Comparison of ENCODE assay signal across 14 mouse cellular contexts in the genomic region with DNA sequence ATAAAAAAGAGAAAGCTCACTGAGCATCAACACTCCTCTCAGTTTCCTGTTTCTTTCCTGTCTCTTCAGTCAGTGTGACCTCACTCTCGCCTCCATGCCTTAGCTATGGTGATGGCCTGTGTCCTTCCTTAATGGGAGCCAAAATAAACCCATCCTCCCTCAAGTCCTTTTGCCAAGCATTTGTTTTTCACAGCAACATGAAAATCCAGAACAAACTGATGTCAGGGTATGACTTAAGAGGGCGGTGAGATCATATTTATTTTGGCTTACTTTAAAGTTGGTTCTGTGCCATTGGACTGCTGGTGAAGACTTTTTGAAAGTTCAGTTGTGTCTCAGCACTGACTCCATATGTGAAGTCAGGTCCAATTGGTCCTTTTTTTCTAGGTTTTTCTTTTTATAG. TPM values are rescaled to one million over a fixed set of nuclear protein-coding genes. Genes with fewer than 3 reads are reported as not detected.
A peak's percentile ranks its signal among the peaks of the same experiment; 100 is the strongest.
DNase-seq lines count a peak whose midpoint lies in the region; ATAC-seq lines count a peak whose summit lies in the region.
"Had no signal": no experiment of that assay in that cellular context is flagged by ENCODE, and none has a peak within 500 bp of the region (broad histone marks: within the 10 kb centered on the region; RNA-seq: fewer than 3 reads in every experiment).

No protein-coding gene starts in this region.

- H3K27ac ChIP-seq in kidney, embryonic 14.5 days (ENCODE audit: low read depth, low read length), result no peak overlapping the region
- H3K27ac ChIP-seq in hindbrain, embryonic 13.5 days, result no peak overlapping the region
- H3K27ac ChIP-seq in forebrain, embryonic 14.5 days (ENCODE audit: low read depth, low read length), result no peak overlapping the region
- H3K27ac ChIP-seq: embryonic facial prominence, embryonic 13.5 days; hindbrain, postnatal 0 days; midbrain, embryonic 15.5 days had no signal

- H3K27me3 ChIP-seq in kidney, embryonic 14.5 days (ENCODE audit: control insufficient read depth, insufficient read depth, low read length), result no peaks in the 10 kb centered on the region
- no peaks in the 10 kb centered on the region for H3K27me3 ChIP-seq in hindbrain, embryonic 13.5 days
- no peaks in the 10 kb centered on the region for H3K27me3 ChIP-seq in forebrain, embryonic 14.5 days (replicated peaks; ENCODE audit: control insufficient read depth, insufficient read depth, low read length)
- H3K27me3 ChIP-seq: embryonic facial prominence, embryonic 13.5 days; midbrain, embryonic 15.5 days had no signal

- H3K9me3 ChIP-seq in kidney, embryonic 14.5 days (ENCODE audit: control insufficient read depth, low read length), result no peaks in the 10 kb centered on the region
- no peaks in the 10 kb centered on the region for H3K9me3 ChIP-seq in hindbrain, embryonic 13.5 days
- no peaks in the 10 kb centered on the region for H3K9me3 ChIP-seq in forebrain, embryonic 14.5 days (replicated peaks; ENCODE audit: control insufficient read depth, low read length)
- H3K9me3 ChIP-seq: embryonic facial prominence, embryonic 13.5 days; midbrain, embryonic 15.5 days had no signal

- H3K9ac ChIP-seq in kidney, embryonic 14.5 days (ENCODE audit: low read depth, low read length), result no peak overlapping the region
- H3K9ac ChIP-seq in hindbrain, embryonic 13.5 days, result no peak overlapping the region
- no peak overlapping the region for H3K9ac ChIP-seq in forebrain, embryonic 14.5 days (ENCODE audit: low read length)
- H3K9ac ChIP-seq: embryonic facial prominence, embryonic 13.5 days; midbrain, embryonic 15.5 days had no signal

- H3K4me2 ChIP-seq in kidney, embryonic 14.5 days (replicated peaks; ENCODE audit: low read depth, low read length), result no peak overlapping the region
- no peak overlapping the region for H3K4me2 ChIP-seq in hindbrain, embryonic 13.5 days
- H3K4me2 ChIP-seq in forebrain, embryonic 14.5 days (ENCODE audit: low read length), result no peak overlapping the region

- no peaks in the 10 kb centered on the region for H3K36me3 ChIP-seq in kidney, embryonic 14.5 days (ENCODE audit: control insufficient read depth, insufficient read depth, low read length)
- H3K36me3 ChIP-seq in hindbrain, embryonic 13.5 days, result no peaks in the 10 kb centered on the region
- H3K36me3 ChIP-seq in forebrain, embryonic 14.5 days (ENCODE audit: control insufficient read depth, insufficient read depth, low read length), result no peaks in the 10 kb centered on the region
- H3K36me3 ChIP-seq: midbrain, embryonic 15.5 days had no signal

- ATAC-seq in kidney, embryonic 14.5 days (ENCODE audit: low FRiP score, low TSS enrichment), result no peak
- ATAC-seq in hindbrain, embryonic 13.5 days (ENCODE audit: low FRiP score), result no peak
- no peak for ATAC-seq in forebrain, embryonic 14.5 days
- ATAC-seq: hindbrain, postnatal 0 days; midbrain, embryonic 15.5 days had no signal

- peak; percentile 28 for DNase-seq in kidney, adult 9 months
- DNase-seq in MN1 (ENCODE audit: low spot score), result peak; percentile 12
- DNase-seq in gonadal fat pad, adult 2 months (ENCODE audit: low read depth), result peak; percentile 63
- DNase-seq in induced T-regulatory cell, adult 2 months (ENCODE audit: low read depth), result peak; percentile 4
- no peak for DNase-seq in forebrain, embryonic 14.5 days (ENCODE audit: low spot score)
- DNase-seq in frontal cortex, adult 2 months (ENCODE audit: extremely low spot score in 1 of 2, low spot score in 1 of 2), result no peak
- DNase-seq: cerebellum, adult 9-11 months; layer of hippocampus, postnatal 36 days; spleen, adult 18-20 months had no signal

- no peak overlapping the region for H3K4me3 ChIP-seq in kidney, embryonic 14.5 days (ENCODE audit: low read length)
- no peak overlapping the region for H3K4me3 ChIP-seq in hindbrain, embryonic 13.5 days
- H3K4me3 ChIP-seq in forebrain, embryonic 14.5 days (ENCODE audit: low read depth, low read length), result no peak overlapping the region
- H3K4me3 ChIP-seq: midbrain, embryonic 15.5 days had no signal

- peaks cover 8% of the 10 kb centered on the region for H3K4me1 ChIP-seq in kidney, embryonic 14.5 days (ENCODE audit: control insufficient read depth, insufficient read depth, low read length)
- peaks cover 26% of the 10 kb centered on the region for H3K4me1 ChIP-seq in hindbrain, embryonic 13.5 days (replicated peaks)
- H3K4me1 ChIP-seq in forebrain, embryonic 14.5 days (ENCODE audit: control insufficient read depth, insufficient read depth, low read length), result peaks cover 15% of the 10 kb centered on the region

- WGBS in kidney, embryonic 14.5 days, result 63% methylated on average over 2 of the region's 2 CpGs
- WGBS in hindbrain, embryonic 13.5 days, result 99% methylated on average over 2 of the region's 2 CpGs
- 96% methylated on average over 2 of the region's 2 CpGs for WGBS in forebrain, embryonic 14.5 days

RNA-seq across cellular contexts. Expression of a gene that starts 3.0 kb away (rescaled TPM):
- 20.5 and 23.3 TPM in 2 replicates for polyA plus RNA-seq in kidney, embryonic 14.5 days (2014; fragmentation: Nextera tagmentation; extraction: Ambion mirVana)
- polyA plus RNA-seq in gonadal fat pad, adult 2 months (2012; rRNA removed), result 33.0 and 40.1 TPM in 2 replicates
- 43.4 and 49.5 TPM in 2 replicates for polyA plus RNA-seq in hindbrain, embryonic 13.5 days (2015; fragmentation: Nextera tagmentation; extraction: Ambion mirVana)
- 23.8 and 31.4 TPM in 2 replicates for polyA plus RNA-seq in forebrain, embryonic 14.5 days (2014; fragmentation: Nextera tagmentation; extraction: Ambion mirVana)
- 52.9 and 55.3 TPM in 2 replicates for polyA plus RNA-seq in frontal cortex, adult 2 months (2012; rRNA removed)

Comparison
In these comparisons a context has a peak if more than half of its experiments do, and no peak if none do; other contexts are left out.
1. DNase-seq: peak in kidney, adult 9 months (single experiment), MN1 (single experiment), gonadal fat pad, adult 2 months (single experiment) and induced T-regulatory cell, adult 2 months (single experiment); none in forebrain, embryonic 14.5 days (single experiment) and frontal cortex, adult 2 months (0 of 2).